Mouse (Mus musculus) heart, adult 2 months (tissue): Measurements from ENCODE around the gene Armc2.

Experiments used
- CTCF ChIP-seq: fragments of 200-600 bp; IDR thresholded peaks from 2 replicates; pipeline ENCODE4 v1.8.1; 2022; ENCODE audit warnings: antibody characterized with exemption, mild to moderate bottlenecking, moderate library complexity
- POLR2A ChIP-seq: fragments of 200-500 bp; IDR thresholded peaks from 2 replicates; pipeline ENCODE4 v1.6.1; 2011; ENCODE audit warnings: mild to moderate bottlenecking, low read depth, low read length, control low read depth; ENCODE audit not compliant: insufficient read depth

DNA sequence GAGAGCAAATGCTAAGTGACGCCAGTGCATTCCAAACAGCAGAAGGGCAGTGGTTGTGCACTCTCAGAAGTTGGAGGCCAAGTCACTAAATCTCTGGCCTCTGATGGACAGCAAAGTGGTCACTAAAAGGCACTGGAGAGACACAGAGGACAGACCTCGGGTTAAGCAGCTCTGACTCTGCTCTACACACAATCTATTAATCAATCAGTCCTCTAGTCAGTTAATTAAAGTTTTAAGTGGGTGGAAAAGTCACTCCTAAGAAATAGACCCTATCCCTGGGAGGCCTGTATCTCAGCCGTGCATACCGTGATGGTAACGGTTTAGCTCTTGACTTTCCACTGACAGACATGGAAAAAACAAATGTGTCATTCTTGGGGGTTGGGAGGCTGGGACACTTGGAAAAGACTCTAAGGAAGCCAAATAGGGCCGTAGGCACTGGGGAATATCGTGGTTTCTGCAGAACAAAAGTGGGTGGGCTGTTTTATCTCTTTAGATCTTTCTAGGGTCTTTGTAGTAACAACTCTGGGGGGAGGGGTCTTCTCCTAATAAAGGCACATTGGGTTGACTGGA lies 19.1 kb upstream of the Armc2 start:
- TF ChIP-seq POLR2A = no peak
- no peak for TF ChIP-seq CTCF
